Mouse (Mus musculus): ENCODE measurements around the gene Castor2.

DNA sequence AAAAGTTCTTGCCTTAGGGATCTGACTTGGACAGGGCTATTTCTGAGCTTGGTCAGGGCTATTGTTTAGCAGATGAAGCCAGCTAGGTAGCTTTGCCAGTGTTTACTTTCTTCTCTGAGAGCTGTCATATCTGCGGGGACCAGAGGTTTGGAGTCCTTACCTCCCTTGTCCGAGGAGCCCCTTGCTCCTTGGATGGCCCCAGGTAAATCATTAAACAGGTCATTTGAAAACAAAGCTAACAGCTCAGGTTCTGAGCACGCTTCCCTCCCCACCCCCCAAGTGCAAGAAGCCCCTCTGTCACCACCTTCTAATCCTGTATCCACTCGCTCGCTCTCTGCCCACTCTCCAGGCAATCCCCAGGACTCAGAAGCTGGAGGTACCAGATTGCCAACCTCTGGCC is 1.8 kb downstream of the Castor2 start:
- TF ChIP-seq GATA1 (IDR thresholded peaks at IDR 0.05; ENCODE audit: low read length): no peak
- no peak for TF ChIP-seq TAL1 (IDR thresholded peaks at IDR 0.05; ENCODE audit: low read length)

All from erythroblast, embryonic 14.5 days (primary cell).